Mouse (Mus musculus) urinary bladder, postnatal 14 days (tissue): ENCODE measurements around the gene Bptf.
"Not testable (repeated sequence)": the region's sequence is repeated elsewhere in the genome, so short reads cannot be mapped to it uniquely, and the experiment has no call there.

Experiments
- DNase-seq: peaks from one replicate; pipeline ENCODE4 v3.0.0; 2021; ENCODE audit warnings: low spot score

The Bptf gene

DNA sequence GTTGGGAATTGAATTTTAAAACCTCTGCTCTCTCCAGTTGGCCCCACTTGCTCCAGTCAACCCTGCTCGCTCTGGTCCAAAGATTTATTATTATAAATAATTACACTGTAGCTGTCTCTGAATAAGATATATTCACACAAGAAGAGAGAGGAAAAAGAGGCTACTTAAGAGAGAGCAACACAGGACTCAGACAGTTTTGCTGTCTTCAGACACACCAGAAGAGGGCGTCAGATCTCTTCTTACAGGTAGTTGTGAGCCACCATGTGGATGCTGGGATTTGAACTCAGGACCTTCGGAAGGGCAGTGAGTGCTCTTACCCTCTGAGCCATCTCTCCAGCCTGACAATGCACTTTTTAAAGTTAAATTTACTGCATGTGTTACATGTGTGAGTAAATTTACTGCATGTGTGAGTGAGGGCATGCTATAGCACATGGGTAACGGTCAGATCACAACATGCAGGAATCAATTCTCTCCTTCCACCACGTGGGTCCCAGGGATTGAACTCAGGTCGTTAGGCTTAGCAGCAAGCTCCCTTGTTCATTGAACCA lies 114.5 kb downstream of the Bptf start:
- DNase-seq, result no peak

DNA sequence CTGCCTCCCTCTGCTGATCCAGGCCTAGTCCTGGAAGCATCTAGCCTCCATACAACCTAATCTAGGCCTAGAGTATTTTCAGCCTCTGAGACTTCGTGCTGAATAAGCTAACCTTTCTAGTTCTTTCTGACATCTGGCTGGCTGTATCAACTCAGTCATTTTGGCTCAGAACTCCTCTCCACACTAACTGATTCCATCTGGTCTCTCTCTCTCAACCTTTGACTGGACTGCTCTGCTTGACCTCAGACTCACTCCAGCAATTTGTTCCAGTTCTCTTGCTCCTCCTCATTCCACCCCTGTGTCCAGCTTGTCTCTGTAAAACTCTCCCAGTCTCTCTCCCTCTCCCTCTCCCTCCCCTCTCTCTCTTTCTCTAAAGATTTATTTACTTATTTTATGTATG lies 115.0 kb downstream of the Bptf start:
- no peak for DNase-seq

DNA sequence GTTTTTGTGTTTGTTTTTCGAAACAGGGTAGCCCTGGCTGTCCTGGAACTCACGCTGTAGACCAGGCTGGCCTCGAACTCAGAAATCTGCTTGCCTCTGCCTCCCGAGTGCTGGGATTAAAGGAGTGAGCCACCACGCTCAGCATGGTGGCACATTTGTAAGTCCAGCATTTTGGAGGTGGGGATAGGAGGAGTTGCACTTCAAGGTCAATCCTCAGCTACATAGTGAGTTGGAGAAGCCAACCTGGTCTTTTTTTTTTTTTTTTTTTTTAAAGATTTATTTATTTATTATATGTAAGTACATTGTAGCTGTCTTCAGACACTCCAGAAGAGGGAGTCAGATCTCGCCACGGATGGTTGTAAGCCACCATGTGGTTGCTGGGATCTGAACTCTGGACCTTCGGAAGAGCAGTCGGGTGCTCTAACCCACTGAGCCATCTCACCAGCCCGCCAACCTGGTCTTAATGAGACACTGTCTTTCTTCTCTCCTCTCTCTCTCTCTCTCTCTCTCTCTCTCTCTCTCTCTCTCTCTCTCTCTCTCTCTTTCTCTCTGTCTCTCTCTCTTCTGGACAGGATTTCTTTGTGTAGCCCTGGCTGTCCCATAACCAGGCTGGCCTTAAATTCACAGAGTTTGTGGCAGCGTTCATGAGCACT lies 116.3 kb downstream of the Bptf start:
- not testable (repeated sequence) for DNase-seq

DNA sequence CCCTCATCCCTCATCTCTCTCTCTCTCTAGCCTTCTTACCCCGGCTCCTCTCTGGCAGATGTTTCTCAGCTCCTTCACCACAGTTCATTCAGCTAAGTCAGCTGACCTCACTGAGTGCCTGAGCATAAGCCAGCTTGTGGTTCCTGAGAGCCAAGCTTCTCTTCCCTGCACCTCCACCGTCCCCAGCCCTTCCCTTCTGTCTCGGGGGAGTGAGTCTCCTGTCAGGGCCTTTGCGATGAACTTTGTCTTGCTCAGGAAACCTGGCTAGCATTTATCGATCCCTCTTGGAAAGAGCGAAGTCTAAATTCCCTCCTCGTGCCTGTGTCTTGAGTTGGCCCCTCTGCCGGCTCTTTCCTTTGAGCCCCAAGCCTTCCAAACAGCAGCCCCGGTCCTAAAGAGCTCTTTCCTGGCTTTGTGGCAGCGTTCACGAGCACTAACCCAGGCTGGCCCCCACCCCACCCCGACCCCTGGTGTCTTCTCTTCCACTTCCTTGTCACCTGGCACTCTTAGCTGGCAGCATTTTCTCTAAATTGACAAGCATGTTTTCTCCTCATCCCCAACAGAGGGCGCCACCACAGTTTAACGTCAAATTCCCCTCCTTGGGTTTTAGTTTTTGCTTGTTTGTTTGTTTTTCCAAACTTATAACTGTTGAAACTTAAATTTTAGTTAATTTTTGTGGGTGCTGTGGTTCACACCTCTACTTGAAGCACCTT lies 117.2 kb downstream of the Bptf start:
- DNase-seq, result no peak

DNA sequence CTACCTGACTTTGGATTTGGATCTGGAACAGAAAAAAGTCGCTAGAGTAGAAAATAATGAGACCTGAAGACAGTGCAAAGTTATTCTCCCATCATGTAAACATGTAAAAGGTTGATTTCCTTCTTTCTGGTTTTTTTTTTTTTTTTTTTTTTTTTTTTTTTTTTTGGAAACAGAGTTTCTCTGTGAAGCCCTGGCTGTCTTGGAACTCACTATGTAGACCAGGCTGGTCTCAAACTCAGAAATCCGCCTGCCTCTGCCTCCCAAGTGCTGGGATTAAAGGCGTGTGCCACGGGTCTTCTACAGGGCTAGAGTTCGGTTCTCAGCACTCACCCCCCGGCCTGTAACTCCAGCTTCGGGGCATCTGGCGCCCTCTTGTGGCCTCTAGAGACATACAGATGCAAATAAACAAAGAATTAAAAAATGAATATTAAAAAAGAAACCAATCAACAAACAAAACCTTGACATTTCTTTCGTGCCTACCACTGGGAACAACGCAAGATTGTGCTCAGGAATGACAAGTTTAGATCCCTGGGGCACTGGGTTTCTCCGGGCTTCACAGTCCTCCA lies 117.8 kb downstream of the Bptf start:
- DNase-seq, result no peak

DNA sequence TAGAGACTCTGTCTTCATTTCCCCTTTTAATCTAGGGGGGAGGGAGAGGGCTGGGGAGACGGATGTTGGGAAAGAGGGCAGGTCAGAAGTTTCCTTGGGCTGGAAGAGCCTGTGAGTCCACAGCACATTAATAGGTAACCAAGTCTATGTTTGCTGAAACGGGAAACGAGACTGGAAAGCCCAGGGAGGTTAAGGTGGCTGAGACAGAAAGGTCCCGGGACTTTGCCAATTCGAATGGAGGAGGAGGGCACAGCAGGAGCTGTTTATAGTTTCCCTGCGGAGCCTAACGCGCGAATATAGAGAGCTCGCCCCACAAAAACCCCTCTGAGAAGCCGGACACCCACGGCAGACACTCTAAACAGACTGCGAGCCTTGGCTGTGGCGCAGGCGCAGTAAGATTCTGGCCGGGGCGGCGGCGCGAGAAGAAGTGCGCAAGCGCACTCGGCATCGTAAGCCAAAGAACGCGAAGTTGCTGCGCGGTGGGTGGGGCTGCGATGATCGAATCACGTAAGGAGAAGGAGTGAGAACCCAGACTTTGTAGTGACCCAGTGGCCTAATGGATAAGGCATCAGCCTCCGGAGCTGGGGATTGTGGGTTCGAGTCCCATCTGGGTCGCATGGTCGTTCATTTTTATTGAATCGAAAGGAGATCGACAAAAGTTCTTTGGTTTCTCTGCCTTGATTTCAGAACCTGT lies 119.5 kb downstream of the Bptf start:
- peak; percentile 97 for DNase-seq

DNA sequence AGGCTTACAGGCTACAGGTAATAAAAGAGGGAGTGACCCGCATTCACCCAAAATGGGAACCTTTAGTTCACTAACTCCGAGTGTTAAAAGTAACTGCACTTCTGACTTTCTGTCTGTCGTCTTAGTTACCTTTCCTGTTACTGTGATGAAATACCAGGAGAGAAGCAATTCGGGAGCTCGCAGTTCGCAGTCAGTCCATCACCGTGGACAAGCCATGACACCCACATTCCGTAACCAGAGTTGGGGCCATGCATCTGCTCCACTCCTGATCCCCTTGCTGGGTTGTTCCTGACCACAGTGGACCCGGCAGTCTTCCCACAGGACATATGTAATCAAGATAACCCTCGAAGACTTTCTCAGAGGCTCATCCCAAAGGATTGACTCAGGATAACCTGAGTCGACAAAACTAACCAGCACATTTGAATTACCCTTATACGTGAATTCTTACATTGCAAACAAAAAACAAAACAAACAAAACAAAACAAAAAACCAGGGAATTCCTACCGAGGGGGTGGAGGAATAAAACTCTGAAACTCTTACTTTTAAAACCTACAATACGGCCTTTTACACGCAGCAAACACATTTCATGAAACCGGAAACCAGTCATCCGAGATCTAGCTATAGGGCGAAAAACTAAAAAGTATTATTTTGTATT lies 120.1 kb downstream of the Bptf start:
- no peak for DNase-seq

DNA sequence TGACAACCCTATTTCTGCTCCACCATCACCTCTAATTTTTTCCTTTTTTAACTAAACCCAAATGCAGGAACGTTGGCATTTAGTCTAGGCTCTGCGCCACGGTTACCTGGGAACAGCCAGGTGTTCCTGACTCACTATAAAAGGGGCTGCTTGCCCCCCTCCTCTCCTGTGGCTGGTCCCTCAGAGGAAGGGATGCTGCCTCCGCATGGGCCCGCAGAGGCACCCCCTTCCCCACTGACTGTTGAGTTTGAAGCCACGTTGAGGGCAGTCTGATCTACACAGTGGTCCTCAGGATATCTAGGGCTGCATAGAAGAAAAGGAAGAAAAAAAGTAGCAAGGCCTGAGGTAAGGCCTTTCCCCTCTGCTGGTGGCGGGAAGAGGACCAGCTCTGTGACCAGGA lies 120.8 kb downstream of the Bptf start:
- DNase-seq, result no peak

DNA sequence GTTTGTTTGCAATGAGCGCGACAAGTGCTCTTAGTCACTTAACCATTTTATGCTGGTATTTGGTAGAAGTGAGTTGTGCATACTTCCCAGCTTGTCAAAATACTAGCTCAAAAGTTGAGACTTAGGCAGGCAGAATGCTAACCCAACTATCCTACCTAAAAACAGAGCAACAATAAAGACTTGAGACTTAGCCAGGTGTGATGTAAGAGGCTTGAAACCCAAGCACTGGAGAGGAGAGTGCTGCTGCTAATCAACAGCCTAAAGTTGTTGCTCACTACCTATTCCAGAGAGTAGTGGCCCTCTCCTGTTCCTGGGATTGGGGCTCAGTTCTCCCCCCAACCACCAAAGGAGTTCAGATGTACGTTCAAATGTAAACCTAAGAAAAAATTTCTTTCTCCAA lies 121.5 kb downstream of the Bptf start:
- no peak for DNase-seq

DNA sequence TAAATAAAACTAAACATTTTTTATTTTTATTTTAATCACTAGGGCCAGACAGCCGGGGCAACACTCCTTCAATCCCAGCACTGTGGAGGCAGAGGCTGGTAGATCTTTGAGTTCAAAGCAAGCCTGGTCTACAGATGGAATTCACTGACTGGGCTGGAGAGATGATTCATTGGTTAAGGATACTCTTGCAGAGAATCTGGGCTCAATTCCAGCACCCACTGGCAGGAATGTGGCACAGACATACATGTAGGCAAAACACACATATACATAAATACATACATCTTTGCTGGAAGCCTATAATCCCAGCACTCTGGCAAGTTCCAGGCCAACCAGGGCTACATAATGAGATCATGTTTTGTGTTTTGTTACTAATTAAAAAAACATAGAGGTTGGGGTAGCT lies 126.4 kb downstream of the Bptf start:
- no peak for DNase-seq

DNA sequence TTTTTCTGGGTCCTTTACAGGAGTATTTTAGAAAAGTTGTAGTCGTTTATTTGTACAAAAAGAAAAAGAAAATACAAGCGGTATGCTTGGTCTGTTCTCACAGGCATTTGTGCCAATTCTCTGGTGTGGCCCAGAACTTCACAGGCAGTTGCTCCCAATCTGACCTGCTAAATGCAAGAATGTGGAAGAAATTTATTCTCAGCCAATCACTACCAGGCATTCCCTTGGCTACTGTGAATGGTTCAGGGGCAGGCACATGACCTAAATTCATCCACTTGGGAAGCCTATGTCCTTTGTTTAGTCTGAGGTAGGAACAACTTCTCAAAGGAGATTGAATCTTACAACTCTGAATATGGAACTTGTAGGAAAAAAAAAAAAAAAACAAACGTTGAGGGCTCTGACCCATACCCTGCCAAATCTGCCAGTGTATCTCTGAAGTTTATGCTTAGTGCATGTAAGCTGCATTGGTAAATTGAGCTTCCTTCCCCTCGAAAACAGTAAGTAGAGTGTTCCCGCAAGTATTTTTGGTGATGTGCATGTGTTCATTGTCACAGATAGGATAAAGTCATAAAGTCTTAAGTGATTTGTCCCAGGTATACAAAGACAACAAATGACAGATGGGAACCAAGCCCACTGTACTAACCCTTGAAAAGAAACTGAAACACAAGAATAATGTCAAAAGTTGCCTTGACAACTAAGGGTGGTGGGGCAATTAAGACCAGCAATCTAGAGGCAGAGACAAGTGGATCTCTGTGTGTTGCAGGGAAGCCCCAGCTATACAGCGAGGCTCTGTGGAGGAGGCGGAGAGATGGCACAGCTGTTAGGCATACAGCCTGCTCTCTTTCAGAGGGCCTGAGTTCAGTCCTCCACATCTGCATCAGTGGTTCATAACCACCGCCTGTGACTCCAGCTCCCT lies 129.9 kb downstream of the Bptf start:
- DNase-seq, result no peak

DNA sequence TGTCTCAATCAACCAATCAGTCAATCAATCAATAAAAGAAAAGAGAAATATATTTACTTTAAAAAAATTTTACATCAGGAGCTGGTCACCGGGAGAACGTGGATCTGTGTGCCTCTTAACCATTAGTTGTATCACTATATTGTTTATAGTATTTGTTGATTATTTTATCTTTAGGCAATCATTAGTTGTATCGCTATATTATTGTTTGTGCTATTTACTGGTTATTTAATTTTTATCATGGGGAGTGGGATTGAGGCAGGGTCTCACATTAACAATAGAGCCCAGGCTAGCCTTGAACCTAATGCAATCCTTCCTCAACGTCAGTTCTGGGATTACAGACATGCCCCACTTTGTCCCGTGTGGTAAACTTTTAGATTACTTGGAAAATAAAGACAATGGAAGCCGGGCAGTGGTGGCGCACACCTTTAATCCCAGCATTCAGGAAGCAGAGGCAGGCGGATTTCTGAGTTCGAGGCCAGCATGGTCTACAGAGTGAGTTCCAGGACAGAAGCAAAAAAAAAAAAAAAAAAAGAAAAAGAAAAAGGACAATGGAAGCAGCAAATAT lies 131.9 kb downstream of the Bptf start:
- no peak for DNase-seq

DNA sequence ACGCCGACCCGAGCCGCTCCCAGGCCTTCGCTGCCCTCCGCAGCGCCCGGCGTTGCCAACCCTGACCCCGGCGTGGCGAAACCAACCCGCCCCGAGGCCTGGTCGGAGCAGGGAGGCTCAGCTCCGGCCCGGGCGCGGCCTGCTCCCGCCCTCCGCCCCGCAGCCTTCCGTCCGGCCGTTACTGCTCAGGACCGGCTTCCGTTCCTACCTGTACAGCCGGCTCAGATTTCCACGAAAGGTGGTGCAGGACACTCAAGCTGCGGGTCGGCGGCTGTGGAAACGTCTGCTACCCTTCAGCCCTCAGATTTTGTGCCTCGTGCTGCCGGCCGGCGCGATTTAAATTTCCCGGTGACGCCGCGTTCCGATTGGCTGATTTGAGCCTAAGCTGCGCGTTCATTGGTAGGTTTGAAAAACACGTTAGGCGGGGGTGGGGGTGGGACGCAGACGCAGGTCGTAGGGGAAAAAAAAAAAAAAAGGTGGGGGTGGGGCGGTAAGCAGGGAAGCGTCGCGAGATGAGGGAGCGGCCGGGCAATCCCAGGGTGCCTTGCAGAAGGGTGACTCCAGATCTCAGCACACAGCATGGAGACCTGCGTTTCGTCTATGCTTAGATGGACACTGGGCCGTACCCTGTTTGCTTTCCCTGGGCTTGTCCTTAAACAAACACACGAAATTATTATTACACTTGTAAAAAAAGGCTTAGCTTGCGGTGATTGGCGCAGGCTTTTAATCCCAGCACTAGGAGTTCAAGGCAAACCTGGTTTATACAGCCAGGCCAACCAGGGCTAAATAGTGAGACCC lies 132.6 kb downstream of the Bptf start, which contains the start of gene Kpna2:
Gene Kpna2, minus strand, starts transcription at position 391 of the 798 bp plus-strand sequence.
- peak; percentile 91 for DNase-seq

DNA sequence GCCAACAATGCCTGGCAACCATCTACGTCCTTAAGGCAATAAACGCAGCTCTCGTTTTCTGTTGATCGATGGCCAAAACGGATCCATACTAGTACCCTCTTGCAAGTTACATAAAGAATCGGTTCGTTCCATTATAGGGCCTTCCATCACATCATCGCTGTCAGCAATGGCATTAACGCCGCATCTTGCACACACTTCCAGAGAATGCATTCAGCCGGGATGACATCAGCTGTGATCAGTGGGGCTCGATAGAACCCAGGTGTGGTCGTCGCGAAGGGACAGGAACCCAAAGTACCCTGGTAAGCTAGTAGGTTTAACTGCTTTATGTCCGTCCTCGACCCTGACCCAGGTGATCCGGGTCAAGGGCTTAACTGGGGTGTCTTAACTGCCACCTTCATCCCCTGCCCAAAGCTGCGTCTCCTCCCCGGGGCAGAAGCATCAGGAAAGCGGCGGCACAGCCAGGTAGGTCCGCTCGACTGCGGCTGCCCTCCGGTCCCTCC lies 133.2 kb downstream of the Bptf start:
- peak; percentile 16 for DNase-seq

DNA sequence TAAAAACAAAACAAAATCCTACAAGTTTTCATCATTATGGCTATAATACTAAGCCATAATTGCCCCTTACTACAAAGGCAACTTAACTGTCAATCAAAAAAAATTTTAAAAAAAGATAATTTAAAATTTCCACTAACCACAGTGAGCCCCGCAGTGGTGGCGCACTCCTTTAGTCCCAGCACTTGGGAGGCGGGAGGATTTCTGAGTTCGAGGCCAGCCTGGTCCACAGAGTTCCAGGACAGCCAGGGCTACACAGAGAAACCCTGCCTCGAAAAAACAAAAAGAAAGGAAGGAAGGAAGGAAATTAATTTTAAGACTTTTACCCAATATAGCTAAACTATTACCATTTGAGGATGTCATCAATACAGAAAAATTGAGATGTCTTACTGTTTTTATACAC lies 134.0 kb downstream of the Bptf start:
- DNase-seq, result no peak

DNA sequence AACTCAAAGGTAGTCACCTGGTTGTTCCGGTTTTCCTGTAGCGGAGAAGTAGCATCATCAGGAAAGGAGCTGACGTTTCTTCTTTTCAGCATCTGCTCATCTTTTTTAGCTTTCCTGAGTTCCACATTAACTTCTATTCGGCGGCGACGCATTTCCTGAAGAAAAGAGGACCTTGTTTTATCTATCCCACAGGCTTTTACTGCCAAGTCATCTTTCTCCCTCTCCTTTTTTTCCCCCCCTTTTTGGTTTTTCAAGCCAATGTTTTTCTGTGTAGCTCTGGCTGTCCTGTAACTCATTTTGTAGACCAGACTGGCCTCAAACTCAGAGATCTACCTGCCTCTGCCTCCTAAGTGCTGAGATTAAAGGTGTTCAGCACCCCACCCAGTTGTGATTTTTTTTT lies 135.4 kb downstream of the Bptf start:
- DNase-seq, result not testable (repeated sequence)

DNA sequence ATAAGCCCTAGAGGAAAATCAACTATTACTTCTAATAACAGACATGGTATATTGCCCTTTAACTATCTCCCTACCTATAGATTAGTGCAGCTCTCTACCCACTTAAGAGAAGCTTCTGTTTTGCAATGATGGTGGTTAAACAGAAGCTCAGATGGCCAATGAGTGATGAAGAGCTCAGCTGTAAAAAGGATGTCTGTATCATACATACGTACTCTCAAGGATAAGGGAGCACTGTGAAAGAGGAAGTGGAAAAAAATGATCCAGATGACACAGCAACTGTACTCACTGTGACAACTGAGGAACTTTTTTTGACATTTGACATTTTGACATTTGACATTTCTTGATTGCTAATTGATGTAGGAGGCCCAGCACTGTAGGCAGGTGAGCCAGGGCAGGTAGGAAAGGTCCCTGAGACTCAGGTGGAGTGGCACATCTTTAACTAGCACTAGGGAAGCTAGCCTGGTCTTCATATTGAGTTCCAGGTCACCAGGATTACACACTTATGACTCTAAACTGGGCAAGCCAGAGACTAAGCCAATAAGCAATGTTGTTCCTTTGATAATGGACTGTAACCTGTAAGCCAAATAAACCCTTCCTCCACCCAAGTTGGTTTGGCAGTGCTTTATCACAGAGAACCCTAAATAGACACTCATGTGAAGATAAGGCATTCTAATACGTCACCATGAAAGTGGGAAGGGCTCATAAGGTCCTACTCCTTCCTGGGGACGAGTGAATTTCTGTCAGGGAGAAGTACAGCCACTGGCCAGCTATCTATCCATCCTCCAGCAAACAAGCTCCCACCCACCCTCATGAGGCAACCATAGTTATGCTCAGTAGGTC lies 137.5 kb downstream of the Bptf start:
- DNase-seq, result no peak

DNA sequence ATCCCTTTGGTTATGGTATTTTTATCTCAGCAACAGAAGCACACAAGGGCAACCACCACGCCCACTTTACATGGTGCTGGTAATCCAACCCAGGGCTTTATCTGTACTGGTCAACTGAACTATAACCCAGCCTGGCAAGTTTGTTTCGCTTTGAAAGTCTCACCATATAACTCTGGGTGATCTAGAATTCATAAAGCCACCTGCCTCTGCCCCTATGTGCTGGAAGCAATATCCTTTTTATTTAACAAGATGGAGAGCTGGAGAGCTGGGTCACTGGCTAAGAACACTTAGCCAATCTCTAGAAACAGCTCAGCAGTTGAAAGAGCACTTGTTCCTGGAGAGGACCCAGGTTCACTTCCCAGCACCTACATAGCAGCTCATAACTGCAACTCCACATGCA lies 144.5 kb downstream of the Bptf start:
- DNase-seq, result no peak
